Mouse (Mus musculus) gastrocnemius, adult 18-20 months (tissue): ENCODE data around the gene Slc36a4. TPM values are rescaled to one million over a fixed set of nuclear protein-coding genes. Genes with fewer than 3 reads are reported as not detected.

Source experiments
- total RNA-seq, 2 experiments: library from RNA; stranded (reverse); gene quantifications; 2 replicates each; pipeline ENCODE4 v1.2.3; 2021

The Slc36a4 gene
- total RNA-seq, 2 experiments from 2014 or later, result 1.2 to 1.8 TPM

Other genes with a start within 250 kb of the Slc36a4 start
- 1 to 10 TPM; 9.3 to 9.5 TPM for gene Smco4, start 216.3 kb upstream of the Slc36a4 start, total RNA-seq
- gene Deup1, start 81.8 kb upstream of the Slc36a4 start, total RNA-seq, result not detected
- not detected for gene Mtnr1b, start 164.8 kb downstream of the Slc36a4 start, total RNA-seq